Mouse (Mus musculus) lung, postnatal 0 days (tissue): ENCODE data around the gene Nkx6-2.

ENCODE experiments used
- CTCF ChIP-seq: IDR thresholded peaks from 2 replicates; pipeline ENCODE4 v1.5.1; 2016; ENCODE audit warnings: antibody characterized with exemption, mild to moderate bottlenecking
- EP300 ChIP-seq: IDR thresholded peaks from 2 replicates; pipeline ENCODE4 v1.6.1; 2016; ENCODE audit warnings: antibody characterized with exemption, mild to moderate bottlenecking, control low read depth

GRCm38 (mm10) chr7:139615767-139616766, 33.5 kb upstream of the Nkx6-2 start:
- TF ChIP-seq EP300 (no peak), CTCF (peak; percentile 86)
